Mouse (Mus musculus) layer of hippocampus, adult 9-10 months (tissue): Measurements from ENCODE around the gene Trir.

ENCODE experiments used
- DNase-seq: peaks from one replicate; pipeline ENCODE4 v3.0.0; 2022; ENCODE audit warnings: low spot score

The Trir gene

DNA sequence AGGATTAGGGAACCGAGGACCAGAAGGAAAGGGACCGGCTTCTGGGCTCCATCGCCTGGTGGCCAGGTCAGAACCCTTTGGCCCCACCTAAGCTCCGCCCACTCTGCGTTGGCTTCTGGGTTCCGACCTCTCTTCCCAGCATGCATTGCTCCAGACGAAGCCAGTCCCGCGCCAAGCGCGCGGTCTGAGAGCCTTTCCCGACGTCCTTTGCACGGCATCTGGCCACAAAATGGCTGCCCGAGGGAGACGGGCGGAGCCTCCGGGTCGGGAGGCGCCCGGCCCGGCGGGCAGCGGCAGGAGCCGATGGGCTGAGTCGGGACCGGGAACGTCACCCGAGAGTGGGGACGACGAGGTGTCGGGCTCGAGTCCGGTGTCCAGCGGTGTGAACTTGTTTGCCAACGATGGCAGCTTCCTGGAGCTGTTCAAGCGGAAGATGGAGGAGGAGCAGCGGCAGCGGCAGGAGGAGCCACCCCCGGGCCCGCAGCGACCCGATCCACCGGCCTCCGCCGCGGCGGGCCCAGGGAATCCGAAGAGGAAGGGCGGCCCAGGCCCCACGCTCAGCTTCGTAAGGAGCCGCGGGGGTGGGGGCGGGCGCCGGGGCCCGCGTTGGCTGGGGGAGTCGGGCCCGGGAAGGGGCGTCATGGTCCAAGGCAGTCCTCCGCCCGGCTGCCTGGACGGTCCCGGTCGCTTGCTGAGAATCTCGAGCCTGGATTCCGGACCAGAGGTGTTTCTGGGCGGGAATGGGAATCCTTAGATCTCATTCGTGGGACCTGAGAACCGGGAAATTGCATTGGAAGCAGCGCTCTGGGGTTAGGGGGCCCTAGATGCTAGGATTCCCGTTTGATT lies at the start of gene Trir:
TSS of gene Trir (plus strand) at position 154 of the 846 bp plus-strand sequence.
- peak; percentile 91 for DNase-seq

DNA sequence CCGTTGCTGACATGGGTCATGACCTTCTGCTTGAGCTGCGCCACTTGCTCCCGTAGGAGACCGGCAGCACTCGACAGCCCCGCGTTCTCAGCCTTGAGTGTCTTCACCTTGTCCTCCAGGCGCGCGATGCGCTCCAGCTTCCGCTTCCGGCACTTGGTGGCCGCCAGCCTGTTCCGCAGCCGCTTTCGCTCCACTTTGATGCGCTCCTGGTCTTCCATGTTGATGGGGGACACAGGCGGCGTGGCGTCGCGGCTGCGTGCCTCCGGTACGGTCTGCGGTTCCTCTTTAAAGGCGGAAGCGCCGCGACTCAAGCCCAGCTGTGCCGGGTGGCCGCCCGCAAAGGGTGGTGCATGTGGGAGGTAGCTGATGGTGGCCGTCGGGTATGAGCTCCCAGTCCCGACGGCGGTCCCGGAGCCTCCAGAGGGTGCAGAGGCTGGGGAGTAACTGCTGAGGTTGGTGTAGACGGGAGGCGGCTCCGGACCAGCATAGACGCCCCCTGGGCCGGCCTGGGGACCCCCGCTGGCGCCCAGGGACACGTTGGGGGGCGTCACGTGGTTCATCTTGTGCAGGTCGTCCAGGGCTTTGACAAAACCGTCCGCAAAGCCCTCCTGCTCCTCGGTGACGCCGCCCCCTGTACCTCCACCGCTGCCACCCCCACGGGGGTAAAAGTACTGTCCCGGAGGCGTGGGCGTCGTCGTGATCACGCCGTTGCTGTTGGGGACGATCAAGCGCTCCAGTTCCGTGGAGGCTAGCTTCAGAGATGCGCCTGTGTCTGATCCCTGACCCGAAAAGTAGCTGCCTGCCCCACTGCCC lies 49.0 kb upstream of the Trir start:
- no peak for DNase-seq

DNA sequence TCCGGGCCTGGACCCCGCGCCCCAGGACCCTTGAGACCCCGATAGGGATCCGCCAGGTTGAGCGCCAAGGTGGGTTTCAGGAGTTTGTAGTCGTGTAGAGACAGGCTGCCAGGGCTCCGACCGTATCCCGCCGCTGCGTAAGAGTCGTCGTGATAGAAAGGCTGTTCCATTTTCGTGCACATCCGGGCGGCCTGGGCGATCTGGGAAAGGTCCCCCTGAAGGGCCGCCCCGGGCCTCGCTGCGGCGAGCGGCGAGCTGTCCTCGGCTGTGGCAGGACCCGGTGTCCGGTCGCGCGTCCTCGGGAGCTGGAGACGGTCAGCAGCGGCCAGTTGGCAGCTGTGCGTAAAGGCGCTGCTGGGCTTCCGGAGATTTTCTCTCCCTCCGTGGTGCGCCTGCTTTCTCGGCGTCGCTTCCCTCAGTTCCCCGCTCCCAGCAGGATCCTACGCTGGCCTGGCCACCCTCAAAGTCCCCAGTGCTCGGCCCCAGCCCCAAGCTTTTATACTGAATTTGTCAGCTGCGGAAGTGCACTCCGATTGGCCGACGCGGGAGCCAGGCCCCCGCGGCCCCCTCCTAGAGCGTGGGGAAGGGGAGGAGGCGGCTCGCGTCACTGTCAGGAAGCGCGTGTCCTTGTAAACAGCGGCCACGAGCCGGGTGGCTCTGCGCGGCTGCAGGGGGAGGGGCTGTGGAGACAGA lies 48.2 kb upstream of the Trir start, which contains the start of gene Junb:
TSS of gene Junb (minus strand) at position 471 of the 693 bp plus-strand sequence.
- DNase-seq, result peak; percentile 96

DNA sequence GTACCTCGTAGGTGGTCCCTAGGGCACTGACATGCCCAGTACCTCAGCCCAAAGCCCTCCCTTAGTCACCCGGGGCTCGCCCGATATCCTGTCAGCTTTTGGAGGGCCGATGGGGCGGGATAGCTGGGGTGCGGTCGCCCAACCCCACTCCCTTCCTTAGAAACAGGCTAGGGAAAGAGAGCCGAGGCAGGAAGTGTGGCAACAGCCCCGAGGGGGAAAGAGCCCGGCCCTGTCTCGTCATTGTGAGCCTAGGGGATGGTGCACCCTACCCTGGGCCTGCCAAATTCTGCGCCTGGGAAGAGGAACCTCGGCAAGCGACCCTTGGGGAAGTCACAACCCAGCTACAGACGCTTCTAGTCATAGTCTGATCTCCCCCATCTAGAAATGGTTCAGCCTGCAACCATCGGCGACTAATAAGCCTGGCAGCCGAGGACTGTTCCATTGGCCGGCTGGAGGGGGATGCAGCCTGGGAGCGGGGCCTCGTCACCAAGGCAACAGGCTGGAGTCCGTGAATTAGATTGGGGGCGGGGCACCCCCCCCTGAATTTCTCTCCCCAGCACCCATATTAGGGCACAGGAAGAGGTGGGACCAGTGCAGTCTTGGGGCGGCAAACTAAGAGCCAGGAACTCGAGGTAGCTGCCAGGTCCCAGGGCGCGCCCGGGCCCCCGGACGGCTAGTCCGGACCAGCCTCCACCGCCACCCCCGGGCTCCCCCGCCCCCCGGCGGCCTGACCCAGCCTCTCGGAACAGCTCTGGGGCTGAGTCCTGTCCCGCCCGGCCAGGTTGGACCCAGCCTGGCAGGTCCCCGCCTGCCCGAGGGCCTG lies 46.8 kb upstream of the Trir start:
- DNase-seq, result peak; percentile 91

DNA sequence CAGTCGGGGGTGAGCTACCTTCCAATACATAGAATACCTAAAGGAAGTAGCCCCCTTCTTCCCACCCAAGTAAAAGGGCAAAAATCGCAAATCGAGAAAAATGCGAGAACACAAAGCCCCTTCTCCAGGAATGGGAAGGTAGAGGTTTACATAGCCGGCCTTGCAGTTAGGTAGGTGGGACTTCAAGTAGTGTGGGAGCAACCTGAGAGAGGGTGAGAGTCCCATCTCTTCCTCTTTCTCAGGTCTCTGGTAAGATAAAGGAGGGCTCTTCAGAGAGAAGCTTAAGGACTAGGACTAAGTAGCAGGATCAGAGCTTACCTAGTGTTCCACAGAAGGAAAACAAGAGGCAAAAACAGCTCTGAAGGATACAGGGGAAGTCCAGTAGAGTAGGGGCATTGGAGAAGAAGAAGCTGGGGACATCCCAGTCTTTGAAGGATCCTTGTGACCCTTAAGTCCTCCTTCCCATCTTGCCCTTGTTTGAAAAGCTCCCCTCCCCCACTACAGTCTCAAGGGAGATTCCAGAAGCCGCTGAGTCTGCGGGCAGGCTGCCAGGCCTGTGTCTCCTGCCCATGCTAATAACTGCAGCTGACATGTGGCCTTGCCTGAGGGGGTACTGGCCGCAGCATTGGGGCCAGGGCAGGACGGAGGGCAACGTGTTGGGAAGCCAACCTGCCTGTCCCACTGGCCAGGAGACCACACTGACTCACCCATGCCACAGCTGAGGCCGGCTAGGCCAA lies 45.8 kb upstream of the Trir start:
- DNase-seq, result no peak

DNA sequence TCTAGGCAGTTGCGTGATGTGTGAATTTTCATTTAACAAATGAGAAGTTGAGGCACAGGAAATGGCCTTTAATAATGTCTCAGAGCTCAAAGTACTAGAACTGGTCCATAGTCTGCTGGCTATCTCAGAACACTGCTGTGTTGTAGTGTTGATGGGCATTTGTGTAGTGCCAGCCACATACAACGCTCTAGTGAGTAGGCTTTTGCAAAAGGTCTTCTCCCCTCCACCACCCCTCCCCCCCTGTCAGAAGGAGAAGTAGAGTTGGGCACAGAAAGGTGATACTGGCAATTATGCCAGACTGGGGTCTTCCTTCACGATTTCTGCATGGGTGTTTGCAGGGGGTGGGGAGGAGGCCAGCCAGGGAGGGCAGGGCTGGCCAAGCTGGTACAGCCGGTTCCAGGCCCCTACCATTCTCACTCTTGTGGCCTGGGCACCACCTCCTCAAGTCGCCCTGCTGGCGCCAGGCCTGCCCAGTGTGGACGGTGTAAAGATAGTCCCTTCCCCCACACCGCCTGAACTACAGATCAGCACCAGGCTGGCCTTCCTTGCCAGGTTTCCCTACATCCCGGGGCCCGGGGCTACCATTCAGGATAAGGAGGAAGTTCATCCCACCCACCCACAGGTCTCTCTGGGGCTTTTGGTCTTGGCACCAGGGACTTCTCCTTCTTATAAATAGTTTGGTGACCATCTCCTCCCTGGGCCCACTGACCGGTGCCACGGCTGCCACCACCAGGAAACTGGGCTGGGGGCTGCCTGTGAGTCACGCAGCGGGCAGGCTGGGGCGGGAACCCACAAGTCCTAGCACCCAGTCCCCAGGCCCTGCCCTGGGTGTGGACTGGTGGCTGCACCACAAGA lies 44.8 kb upstream of the Trir start:
- DNase-seq, result no peak

DNA sequence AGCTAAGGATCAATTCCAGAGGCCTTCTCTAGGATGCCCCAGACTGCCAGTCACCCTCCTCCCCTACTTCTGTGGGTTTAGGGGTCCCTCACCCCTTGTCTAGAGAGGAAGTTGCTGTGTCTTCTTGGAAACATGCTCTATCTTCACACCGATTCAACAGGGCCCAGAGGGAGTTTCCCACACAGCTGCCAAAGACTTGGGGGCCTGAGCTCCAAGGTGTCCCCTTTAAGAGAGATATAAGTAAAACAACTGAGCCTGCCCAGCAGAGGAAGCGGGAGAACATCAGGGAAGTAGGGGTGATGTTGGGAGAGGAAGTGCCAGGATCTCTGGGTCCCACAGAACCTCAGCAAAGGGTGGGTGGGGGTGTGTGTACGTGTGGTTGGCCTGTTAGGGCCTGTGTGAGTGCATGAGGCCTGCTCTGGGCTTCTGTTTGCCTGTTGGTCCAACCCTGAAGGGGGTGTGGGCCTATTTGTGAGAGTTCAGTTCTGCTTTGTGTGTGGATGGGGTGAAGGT lies 44.1 kb upstream of the Trir start:
- no peak for DNase-seq

DNA sequence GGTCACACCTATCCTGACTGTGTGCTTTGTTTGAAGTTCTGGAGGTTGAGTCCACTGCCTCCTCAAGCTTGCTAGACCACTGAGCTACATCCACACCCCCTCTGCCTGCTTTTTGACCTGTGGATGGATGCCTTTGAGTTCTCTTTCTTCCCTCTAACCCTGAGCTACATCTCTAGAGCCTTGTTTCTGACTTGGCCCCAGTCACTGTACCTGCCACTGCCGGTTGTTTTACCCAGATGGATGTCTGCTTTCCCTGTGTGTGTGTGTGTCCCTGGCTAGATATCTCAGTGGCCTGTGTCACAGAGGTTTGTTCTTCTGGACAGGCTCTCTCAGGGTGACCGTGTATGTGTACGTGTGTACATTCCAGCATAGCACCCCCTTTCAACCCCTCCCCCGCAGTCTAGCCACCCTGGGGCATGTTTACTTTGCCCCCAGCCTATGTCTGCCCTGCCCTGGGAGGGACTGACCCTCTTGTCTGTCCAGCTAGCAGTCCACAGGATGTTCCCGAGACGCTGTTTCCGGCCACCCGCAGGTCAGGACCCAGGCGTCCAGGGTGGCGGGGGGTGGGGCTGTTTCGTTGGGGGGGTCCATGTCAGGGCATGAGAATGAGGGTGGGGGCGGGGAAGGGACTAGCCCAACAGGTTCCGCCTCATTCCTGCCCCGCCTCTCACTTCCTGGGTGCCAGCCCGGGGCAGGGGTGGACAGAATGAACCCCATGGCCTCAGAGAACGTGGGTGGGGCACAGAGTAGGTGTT lies 42.2 kb upstream of the Trir start:
- no peak for DNase-seq

DNA sequence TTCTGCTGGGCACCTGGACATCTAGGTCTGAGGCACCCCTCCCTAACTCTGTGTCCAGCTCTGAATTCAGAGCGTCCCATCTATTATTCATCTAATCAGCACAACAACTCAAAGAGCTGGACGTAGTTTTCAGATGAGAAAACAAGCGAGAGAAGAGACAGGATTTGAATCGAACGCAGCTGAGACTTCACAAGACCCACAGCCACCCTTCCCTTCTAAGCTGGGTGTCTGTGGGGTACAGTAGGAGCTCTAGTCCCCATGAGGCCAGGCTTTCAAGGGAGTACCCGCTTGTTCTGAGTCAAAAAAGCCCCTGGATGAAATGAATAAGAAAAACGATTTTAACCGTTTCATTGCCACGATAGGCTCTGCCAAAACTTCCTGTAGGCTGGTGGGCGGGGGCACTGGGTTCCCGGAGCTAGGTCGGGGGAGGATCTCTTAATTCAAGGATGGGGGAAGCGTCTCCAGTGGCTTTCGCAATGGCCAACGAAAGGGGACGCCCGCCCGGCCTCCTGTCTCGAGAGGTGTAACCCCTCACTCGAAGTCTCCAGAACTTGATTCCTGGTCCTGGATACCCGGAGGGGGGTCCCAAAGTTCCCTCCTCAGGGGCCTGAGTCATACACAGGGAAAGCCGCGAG lies 41.5 kb upstream of the Trir start:
- no peak for DNase-seq

DNA sequence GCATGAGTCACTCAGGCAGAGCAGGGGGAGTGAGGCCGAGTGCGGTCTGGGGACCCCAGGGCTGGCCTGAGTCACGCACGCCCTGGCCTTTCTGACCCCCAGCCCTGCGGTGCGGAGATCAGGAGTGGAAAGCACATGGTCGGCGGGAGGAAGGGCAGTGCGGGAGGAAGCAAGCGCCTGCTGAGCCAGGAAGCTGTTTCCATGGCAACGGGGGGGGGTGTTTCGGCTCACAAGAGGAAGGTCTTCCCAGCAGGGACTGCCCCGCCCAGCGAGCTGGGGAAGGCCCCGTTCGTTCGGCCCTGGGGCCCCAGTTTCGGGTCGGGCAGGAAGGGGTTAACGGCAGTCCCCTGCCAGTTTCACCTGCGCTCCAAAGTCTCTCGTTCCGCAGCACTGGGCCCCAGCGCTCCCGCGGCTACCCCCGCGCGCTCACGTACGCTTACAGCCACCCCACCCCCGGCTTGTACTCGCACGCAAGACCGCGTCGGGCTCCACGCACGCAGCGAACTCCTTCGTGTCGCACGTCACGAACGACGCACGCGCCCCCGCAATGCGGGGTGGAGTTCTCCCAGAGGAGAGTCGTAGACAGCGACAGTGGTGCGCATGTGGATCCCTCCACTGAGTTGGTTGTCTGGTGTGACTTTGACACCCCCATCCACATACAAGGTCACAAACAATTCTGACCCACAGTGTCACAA lies 40.8 kb upstream of the Trir start:
- DNase-seq, result peak; percentile 78

DNA sequence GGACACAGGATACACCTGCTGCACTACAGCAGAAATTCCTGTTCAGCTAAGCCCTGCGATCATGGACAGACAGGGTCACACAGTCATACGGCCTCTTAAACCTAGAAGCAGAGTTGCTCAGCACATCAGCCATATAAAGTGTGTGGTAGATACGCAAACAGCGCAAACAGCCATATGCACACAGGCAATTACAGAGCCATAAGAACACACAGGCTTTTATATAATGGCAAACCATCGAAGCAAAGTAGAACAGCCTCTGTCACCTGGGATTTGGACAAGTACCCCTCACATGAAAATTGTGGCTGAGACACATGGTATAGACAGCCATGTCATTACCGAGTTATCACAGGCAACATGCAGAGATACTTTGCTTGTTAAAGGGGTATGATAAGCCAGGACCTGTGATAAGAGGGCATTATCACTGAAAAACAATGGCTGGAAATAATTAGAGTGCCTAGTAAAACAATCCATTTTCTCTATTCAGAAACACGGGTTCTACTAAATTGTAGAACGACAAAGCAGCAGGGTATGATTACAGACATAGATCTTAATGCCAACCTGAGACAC lies 40.2 kb upstream of the Trir start:
- no peak for DNase-seq

DNA sequence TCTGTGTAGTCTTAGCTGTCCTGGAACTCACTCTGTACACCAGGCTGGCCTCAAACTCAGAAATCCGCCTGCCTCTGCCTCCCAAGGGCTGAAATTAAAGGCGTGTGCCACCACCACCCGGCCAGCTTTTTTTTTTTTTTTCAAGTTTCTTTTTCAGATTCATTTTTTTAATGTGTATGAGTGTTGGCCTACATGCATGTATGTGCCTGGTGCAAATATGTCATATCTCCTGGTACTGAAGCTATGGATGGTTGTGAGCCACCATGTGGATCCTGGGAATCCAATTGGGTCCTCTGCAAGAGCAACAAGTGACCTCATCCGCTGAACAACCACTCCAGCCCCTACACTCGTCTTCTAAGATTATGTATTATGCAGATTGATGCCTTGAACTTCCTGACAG lies 39.2 kb upstream of the Trir start:
- no peak for DNase-seq

DNA sequence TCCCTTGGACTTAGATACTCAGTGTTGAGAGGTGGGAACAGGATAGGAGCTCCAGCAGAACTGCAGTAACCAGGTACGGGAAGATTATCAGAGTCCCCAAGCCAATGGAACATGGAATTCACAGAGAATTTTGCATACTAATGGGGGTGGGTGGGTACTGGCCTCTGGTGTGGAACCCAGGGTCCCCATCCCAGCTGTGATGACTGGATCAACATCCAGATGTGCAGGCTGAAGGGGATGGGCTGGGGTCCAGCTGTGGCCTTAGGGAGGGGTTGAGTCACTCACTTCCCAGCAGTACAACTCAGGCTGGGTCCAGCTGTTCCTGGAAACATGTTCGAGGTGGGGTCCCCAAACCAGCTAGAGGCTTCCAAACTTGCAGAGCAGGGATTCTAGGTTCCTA lies 38.7 kb upstream of the Trir start:
- no peak for DNase-seq

DNA sequence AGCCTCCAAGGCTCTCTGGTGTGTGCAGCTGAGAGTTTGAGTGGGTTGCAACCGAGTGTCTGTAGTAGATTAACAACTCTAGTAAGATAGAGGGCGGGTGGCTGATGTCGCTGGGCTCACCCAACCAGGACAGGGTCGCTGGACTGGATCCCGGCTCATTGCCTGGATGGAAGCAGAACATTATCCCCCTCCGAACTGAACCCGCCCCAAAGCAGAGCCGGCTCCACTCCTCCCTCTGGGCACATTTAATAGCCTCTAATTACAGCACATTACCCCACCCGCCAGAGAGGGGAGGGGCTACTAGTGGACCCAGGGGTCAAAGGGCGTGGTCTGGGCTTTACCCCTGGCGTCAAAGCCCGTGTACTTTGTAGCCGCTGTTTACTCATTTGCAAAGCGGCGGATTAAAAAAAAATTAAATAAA lies 37.3 kb upstream of the Trir start:
- no peak for DNase-seq

DNA sequence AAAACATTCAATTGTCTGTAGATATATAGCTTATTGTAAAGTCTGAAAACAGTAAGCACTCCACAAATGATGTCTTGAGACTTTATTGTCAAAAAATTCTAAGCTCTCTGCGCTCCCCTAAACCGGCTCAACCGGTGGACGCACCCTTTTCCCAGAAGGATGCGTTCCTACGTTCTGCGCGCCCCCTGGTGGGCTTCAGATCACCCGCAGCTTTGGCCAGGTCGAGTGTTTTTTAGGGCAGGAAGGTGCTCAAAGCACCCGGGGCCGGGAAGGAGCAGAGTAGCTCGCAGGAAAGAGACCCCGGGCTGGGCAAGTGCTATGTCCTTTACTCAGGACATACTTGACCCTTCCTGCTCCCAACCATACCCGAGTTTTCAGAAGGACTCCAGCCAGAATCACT lies 36.8 kb upstream of the Trir start:
- DNase-seq, result peak; percentile 87

DNA sequence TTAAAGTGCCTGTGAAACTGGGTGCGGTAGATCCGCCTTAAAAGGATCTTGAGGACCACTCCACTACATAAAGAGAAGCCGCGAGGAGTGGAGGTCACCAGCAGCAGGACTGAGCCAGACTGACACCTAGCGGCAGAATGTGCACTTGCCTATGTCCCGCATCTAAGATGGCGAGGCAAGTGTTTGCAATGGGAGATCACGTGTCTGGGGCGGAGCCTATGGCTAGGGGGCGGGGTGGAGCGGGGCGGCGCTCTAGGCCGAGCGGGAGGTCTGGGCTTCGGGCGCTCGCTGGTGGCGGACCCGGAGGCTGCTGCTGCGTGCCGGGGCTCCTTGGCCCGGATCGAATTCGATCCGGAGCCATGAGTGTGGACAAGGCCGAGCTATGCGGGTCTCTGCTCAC lies 36.3 kb upstream of the Trir start, which contains the start of gene Hook2:
TSS of gene Hook2 (plus strand) at position 255 of the 400 bp plus-strand sequence.
- peak; percentile 96 for DNase-seq

DNA sequence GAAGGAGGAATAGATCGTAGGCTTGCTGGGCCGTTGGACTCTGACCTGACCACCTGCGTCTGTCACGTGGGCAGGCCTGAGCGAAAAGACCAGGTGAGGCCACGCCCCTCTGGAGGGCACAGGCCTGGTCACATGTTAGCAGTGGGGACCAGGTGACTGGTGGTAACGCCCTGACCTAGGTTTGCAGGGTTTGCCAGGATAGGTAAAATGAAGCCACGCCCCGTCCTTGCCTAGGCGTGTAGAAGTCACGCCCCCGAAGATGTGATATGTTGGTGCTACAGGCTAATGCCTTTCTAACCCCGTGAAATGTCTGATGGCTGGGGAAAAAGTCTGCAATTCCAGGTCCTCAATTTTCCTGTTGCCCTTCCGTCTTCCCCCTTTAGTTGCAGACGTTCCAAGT lies 35.8 kb upstream of the Trir start:
- DNase-seq, result no peak
